Mouse (Mus musculus): ENCODE results near the gene Nwd1. TPM values are rescaled to one million over a fixed set of nuclear protein-coding genes. Genes with fewer than 3 reads are reported as not detected.

Nwd1 gene
- 0.07 and 0.18 TPM in 2 replicates for polyA plus RNA-seq (2012; ENCODE audit: low replicate concordance)

GRCm38 (mm10) chr8:72646060-72646767, at the start of gene Nwd1:
TSS of gene Nwd1 (plus strand) at chr8:72646711.

GRCm38 (mm10) chr8:72722769-72723650, 76.5 kb downstream of the Nwd1 start, which contains the start of gene Sin3b:
TSS of gene Sin3b (plus strand) at chr8:72723285.

GRCm38 (mm10) chr8:72761322-72762051, 115.0 kb downstream of the Nwd1 start, which contains the start of gene F2rl3:
TSS of gene F2rl3 (plus strand) at chr8:72761880.

Other genes starting within 250 kb of the Nwd1 start
- 8.6 and 16.4 TPM in 2 replicates for gene Eps15l1, start 225.3 kb upstream of the Nwd1 start, polyA plus RNA-seq (2012; ENCODE audit: low replicate concordance)
- not detected in 2 replicates for gene Calr3, start 202.8 kb upstream of the Nwd1 start, polyA plus RNA-seq (2012; ENCODE audit: low replicate concordance)
- gene 1700030K09Rik, start 202.8 kb upstream of the Nwd1 start, polyA plus RNA-seq (2012; ENCODE audit: low replicate concordance), result 1.0 and 3.1 TPM in 2 replicates
- gene Cherp, start 171.5 kb upstream of the Nwd1 start, polyA plus RNA-seq (2012; ENCODE audit: low replicate concordance), result 282 and 303 TPM in 2 replicates
- gene Slc35e1, start 154.1 kb upstream of the Nwd1 start, polyA plus RNA-seq (2012; ENCODE audit: low replicate concordance), result 9.3 and 19.8 TPM in 2 replicates
- 46.0 and 63.2 TPM in 2 replicates for gene Med26, start 98.4 kb upstream of the Nwd1 start, polyA plus RNA-seq (2012; ENCODE audit: low replicate concordance)
- gene Smim7, start 75.6 kb upstream of the Nwd1 start, polyA plus RNA-seq (2012; ENCODE audit: low replicate concordance), result 17.2 and 34.2 TPM in 2 replicates
- 1.1 TPM in 1 of 2 replicates, not detected in the other for gene Tmem38a, start 74.7 kb upstream of the Nwd1 start, polyA plus RNA-seq (2012; ENCODE audit: low replicate concordance)
- gene Sin3b, start 76.6 kb downstream of the Nwd1 start, polyA plus RNA-seq (2012; ENCODE audit: low replicate concordance), result 20.5 and 33.0 TPM in 2 replicates
- 0.62 and 4.1 TPM in 2 replicates for gene F2rl3, start 115.2 kb downstream of the Nwd1 start, polyA plus RNA-seq (2012; ENCODE audit: low replicate concordance)